15 mouse cellular contexts compared by ENCODE assay signal in genomic region chr6:71734910-71735599, GRCm38 (mm10). TPM values are rescaled to one million over a fixed set of nuclear protein-coding genes. Genes with fewer than 3 reads are reported as not detected.
DNase-seq lines count a peak whose midpoint lies in the region; ATAC-seq and TF ChIP-seq lines count a peak whose summit lies in the region.
"Had no signal": no experiment of that assay in that cellular context is flagged by ENCODE, and none has a peak within 500 bp of the region (broad histone marks: within the 10 kb centered on the region; RNA-seq: fewer than 3 reads in every experiment).

No protein-coding gene starts in this region.

- H3K27me3 ChIP-seq in lung, embryonic 14.5 days (ENCODE audit: insufficient read depth, low read length): no peaks in the 10 kb centered on the region
- no peaks in the 10 kb centered on the region for H3K27me3 ChIP-seq in liver, embryonic 13.5 days
- H3K27me3 ChIP-seq: embryonic facial prominence, embryonic 12.5 days had no signal

- WGBS in lung, embryonic 14.5 days: 24% methylated on average over 4 of the region's 4 CpGs
- WGBS in lung, adult 2 months: 43% methylated on average over 4 of the region's 4 CpGs
- WGBS in liver, embryonic 13.5 days (ENCODE audit: insufficient replicate concordance): 38% methylated on average over 4 of the region's 4 CpGs

- H3K9me3 ChIP-seq in lung, embryonic 14.5 days (ENCODE audit: low read depth, low read length): no peaks in the 10 kb centered on the region
- no peaks in the 10 kb centered on the region for H3K9me3 ChIP-seq in liver, embryonic 13.5 days (replicated peaks)
- H3K9me3 ChIP-seq: embryonic facial prominence, embryonic 12.5 days had no signal

- 0 out of 2 replicates have a peak, but pooled peaks have one; percentile 14 for ATAC-seq in lung, embryonic 14.5 days (ENCODE audit: insufficient read depth)
- ATAC-seq in liver, embryonic 13.5 days (ENCODE audit: low read depth): 0 out of 2 replicates have a peak, but pooled peaks have one; percentile 41
- ATAC-seq: forebrain, postnatal 0 days had no signal

- peaks cover 8% of the 10 kb centered on the region for H3K4me1 ChIP-seq in lung, embryonic 14.5 days (ENCODE audit: insufficient read depth)
- H3K4me1 ChIP-seq in lung, adult 2 months (ENCODE audit: control insufficient read depth, insufficient read depth, low read length): peaks cover 5% of the 10 kb centered on the region; the same call in 1 of the 2 replicates
- H3K4me1 ChIP-seq in liver, embryonic 13.5 days (replicated peaks): peaks cover 11% of the 10 kb centered on the region
- H3K4me1 ChIP-seq: embryonic facial prominence, embryonic 12.5 days had no signal

- H3K4me3 ChIP-seq in gastrocnemius, adult 2 months: no peak overlapping the region
- no peak overlapping the region for H3K4me3 ChIP-seq in lung, embryonic 14.5 days (ENCODE audit: low read depth, low read length)
- no peak overlapping the region for H3K4me3 ChIP-seq in lung, adult 2 months (replicated peaks; ENCODE audit: extremely low read depth, low read depth, low read length)
- no peak overlapping the region for H3K4me3 ChIP-seq in liver, embryonic 13.5 days (replicated peaks)
- H3K4me3 ChIP-seq: embryonic facial prominence, embryonic 12.5 days had no signal

- no peak for DNase-seq in gastrocnemius, adult 2 months
- DNase-seq in gastrocnemius, postnatal 4 days (ENCODE audit: low spot score in 2 of 2): no peak
- peak; percentile 12 for DNase-seq in lung, embryonic 14.5 days
- DNase-seq in lung, adult 2 months: no peak
- DNase-seq in kidney, adult 9 months: peak; percentile 30
- no peak for DNase-seq in liver, embryonic 13.5 days
- no peak for DNase-seq in cerebellum, adult 11 months
- no peak for DNase-seq in MN1 (ENCODE audit: low spot score)
- DNase-seq: B cell, adult 2 months; cerebellum, adult 8-10 months; forebrain, postnatal 0 days had no signal

- H3K9ac ChIP-seq in lung, embryonic 14.5 days: no peak overlapping the region
- no peak overlapping the region for H3K9ac ChIP-seq in liver, embryonic 13.5 days
- H3K9ac ChIP-seq: embryonic facial prominence, embryonic 12.5 days; forebrain, postnatal 0 days had no signal

- H3K36me3 ChIP-seq in lung, embryonic 14.5 days (ENCODE audit: insufficient read depth): no peaks in the 10 kb centered on the region
- H3K36me3 ChIP-seq in liver, embryonic 13.5 days: no peaks in the 10 kb centered on the region
- H3K36me3 ChIP-seq: embryonic facial prominence, embryonic 12.5 days had no signal

- no peak overlapping the region for H3K4me2 ChIP-seq in lung, embryonic 14.5 days
- H3K4me2 ChIP-seq in liver, embryonic 13.5 days: no peak overlapping the region
- H3K4me2 ChIP-seq: embryonic facial prominence, embryonic 12.5 days had no signal

- peak overlapping the region; percentile 72 for H3K27ac ChIP-seq in gastrocnemius, adult 2 months
- H3K27ac ChIP-seq in lung, embryonic 14.5 days (ENCODE audit: low read depth): no peak overlapping the region
- no peak overlapping the region; the same call in 1 of the 2 replicates for H3K27ac ChIP-seq in liver, embryonic 13.5 days
- H3K27ac ChIP-seq: embryonic facial prominence, embryonic 12.5 days; macrophage; stomach, postnatal 0 days had no signal

- TF ChIP-seq POLR2A in lung, adult 2 months (IDR thresholded peaks at IDR 0.05; ENCODE audit: borderline replicate concordance, extremely low read depth, low read depth, low read length): no peak

- no peak for TF ChIP-seq CTCF in gastrocnemius, adult 2 months (IDR thresholded peaks at IDR 0.05)
- no peak for TF ChIP-seq CTCF in lung, embryonic 14.5 days (IDR thresholded peaks at IDR 0.05; ENCODE audit: low read depth)
- no peak for TF ChIP-seq CTCF in lung, adult 2 months (IDR thresholded peaks at IDR 0.05; ENCODE audit: insufficient read depth, low read length)

- intact Hi-C loops in gastrocnemius, adult 2 months (cut with DNase I): no loop called here

RNA-seq across cellular contexts. Expression of gene Reep1, which starts 27.7 kb away (rescaled TPM):
- total RNA-seq in gastrocnemius, adult 2 months (2021): 10 to 100 TPM; 52.8 to 59.4 TPM
- total RNA-seq in gastrocnemius, postnatal 4 days (2021): 100 to 1,000 TPM in 1 of 2 experiments, 10 to 100 TPM in 1; 88.3 to 101 TPM
- 20.0 and 20.3 TPM in 2 replicates for polyA plus RNA-seq in lung, embryonic 14.5 days (2014; fragmentation: Nextera tagmentation; extraction: Ambion mirVana)
- 5.3 and 6.7 TPM in 2 replicates for polyA plus RNA-seq in lung, adult 2 months (2012; rRNA removed)
- 3.6 and 4.2 TPM in 2 replicates for polyA plus RNA-seq in liver, embryonic 13.5 days (2015; fragmentation: Nextera tagmentation; extraction: Ambion mirVana)
- total RNA-seq: neutrophil, adult 5-6 weeks had no signal
- polyA plus RNA-seq: macrophage had no signal

Comparison
In these comparisons a context has a peak if more than half of its experiments do, and no peak if none do; other contexts are left out.
1. DNase-seq: peak in lung, embryonic 14.5 days (single experiment) and kidney, adult 9 months (single experiment); none in gastrocnemius, adult 2 months (single experiment), gastrocnemius, postnatal 4 days (0 of 2), lung, adult 2 months (single experiment), liver, embryonic 13.5 days (single experiment), cerebellum, adult 11 months (single experiment) and MN1 (single experiment).